Mouse (Mus musculus) liver, adult (tissue): ENCODE measurements around the gene Zfp358.

ENCODE experiments used
- GATA4 ChIP-seq: IDR thresholded peaks from 2 replicates; pipeline ENCODE4 v1.6.1; 2014; ENCODE audit warnings: mild to moderate bottlenecking, low read length; ENCODE audit not compliant: insufficient replicate concordance

Gene Zfp358

DNA sequence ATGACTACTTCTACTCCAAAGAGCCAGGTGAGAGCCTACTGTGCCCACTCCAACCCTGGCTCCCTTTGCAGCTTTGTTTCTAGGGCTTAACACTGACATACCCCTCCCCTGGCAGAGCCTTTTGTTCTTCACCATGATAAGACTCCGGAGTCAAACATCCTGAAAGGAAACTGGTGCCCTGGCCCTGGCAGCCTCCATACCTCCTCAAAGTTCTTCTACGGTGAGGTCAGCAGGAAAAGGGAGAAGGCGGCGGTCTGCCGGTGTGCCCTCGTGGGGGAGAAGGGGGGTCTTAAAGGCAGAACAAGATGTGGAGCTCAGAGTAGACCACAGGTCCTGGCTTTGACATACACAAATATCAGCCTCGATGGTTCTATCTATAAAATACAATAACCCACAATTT is 9.4 kb upstream of the Zfp358 start:
- no peak for TF ChIP-seq GATA4

- TF ChIP-seq GATA4 = no peak
Measured at GRCm38 (mm10) chr8:3485192-3485591, 7.7 kb upstream of the Zfp358 start.

- no peak for TF ChIP-seq GATA4
Measured at GRCm38 (mm10) chr8:3493845-3494208, 889 bp downstream of the Zfp358 start.

GRCm38 (mm10) chr8:3495578-3496427 is 2.9 kb downstream of the Zfp358 start:
- no peak for TF ChIP-seq GATA4

GRCm38 (mm10) chr8:3496428-3496748 is 3.5 kb downstream of the Zfp358 start:
- TF ChIP-seq GATA4 = no peak

DNA sequence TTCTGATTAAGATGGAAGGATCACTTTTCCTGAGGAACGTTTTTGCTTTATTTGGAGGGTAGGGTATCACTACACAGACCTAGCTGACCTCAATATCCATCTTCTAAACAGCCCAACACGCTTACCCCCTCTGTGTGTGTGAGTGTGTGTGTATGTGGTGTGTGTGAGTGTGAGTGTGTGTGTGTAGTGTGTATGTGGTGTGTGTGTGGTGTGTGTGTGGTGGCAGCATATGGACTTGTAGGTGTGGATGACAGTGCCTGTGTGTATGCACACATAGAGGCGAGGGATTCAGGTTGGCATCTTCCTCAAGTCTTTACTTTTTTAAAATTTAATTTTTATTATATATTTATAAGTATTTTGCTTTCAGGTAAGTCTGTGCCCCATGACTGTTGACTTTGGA is 5.6 kb downstream of the Zfp358 start:
- no peak for TF ChIP-seq GATA4

DNA sequence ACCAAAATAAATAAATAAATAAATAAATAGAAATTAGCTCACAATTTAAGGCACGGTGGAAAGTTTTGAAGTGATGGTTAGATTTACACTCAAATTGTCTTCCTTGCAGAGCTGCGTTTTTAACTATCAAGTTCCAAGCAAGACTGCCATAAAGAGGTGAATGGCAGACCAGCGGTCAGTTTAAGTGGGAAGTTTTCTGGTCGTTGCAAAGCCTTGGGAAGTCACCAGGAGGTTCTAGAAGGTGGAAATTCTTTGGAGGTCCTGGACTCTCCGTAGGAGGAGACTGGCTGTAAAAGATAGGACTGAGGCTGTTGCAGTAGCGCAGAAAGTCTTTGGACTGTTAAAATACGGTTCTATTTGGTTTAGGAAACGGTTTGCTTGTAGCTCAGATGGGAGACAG is 6.8 kb downstream of the Zfp358 start:
- TF ChIP-seq GATA4 = no peak

DNA sequence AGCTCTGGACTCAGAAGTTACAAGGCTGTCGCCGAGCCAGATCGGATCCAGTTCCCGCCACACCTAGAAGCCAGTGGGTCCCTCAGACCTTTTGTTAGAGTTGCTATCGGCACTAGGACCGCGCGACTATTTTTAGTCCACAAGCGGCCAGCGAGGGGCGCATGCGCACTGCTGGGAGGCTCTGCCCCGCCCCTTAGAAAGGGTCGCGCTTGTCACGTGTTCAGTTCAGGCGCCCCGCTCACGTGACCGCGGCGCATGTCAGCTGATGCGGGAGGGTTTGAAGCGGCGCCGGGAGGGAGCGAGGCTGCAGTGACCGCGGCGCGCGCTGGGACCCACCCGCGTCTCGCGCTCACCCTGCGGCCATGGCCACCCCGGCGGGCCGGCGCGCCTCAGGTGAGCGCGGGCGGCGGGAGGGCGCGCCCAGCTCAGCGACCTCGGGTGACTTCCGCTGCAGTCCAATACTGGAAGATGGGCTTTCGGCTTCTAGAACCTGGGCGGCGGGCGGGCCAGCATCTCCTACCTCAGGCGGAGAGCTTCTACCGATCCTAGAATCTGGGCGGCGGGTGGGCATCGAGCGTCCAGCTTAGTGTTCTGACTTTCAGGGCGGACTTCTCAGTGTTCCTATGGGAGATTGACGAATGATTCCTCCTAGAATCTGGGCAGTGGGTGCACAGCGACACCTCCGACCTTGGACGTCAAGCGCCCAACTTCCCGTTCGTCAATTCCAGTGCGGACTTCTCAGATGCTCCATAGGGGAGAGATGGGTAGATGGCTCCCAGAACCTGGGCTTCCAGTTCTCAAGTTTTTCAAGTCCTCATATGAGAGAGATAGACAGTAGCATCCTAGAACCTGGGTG is 7.5 kb downstream of the Zfp358 start, which contains the start of gene Mcoln1:
Gene Mcoln1 (plus strand): TSS at position 223 of the 856 bp plus-strand sequence.
- TF ChIP-seq GATA4 = peak; percentile 27; the same call in 1 of the 2 replicates

GRCm38 (mm10) chr8:3502217-3502616 is 9.3 kb downstream of the Zfp358 start:
- no peak for TF ChIP-seq GATA4

GRCm38 (mm10) chr8:3507979-3508754 is 15.2 kb downstream of the Zfp358 start:
- TF ChIP-seq GATA4 = no peak

- no peak for TF ChIP-seq GATA4
Measured at GRCm38 (mm10) chr8:3514681-3515247, 21.8 kb downstream of the Zfp358 start.

DNA sequence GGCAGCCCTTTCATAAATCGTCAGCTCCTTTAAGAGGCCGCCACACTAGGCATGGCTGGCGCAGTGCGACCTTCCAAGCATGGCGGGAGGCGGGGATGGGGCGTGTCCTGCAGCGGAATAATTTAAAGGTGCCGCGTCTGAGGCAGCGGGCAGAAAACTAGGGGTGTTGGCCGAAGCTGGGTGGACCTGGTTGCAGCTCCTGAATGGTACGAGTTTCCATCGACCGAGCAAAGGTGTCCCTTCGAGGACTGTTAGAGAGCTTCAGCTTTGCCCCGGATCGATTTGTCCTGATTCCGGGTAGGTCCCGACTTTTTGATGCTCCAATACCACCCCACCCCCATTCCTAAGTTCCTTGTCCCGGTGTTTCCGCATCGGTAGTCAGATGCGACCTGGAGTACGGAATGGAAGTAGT is 22.3 kb downstream of the Zfp358 start, which contains the start of gene Pnpla6:
Gene Pnpla6 (plus strand): TSS at position 125 of the 412 bp plus-strand sequence.
- no peak for TF ChIP-seq GATA4

DNA sequence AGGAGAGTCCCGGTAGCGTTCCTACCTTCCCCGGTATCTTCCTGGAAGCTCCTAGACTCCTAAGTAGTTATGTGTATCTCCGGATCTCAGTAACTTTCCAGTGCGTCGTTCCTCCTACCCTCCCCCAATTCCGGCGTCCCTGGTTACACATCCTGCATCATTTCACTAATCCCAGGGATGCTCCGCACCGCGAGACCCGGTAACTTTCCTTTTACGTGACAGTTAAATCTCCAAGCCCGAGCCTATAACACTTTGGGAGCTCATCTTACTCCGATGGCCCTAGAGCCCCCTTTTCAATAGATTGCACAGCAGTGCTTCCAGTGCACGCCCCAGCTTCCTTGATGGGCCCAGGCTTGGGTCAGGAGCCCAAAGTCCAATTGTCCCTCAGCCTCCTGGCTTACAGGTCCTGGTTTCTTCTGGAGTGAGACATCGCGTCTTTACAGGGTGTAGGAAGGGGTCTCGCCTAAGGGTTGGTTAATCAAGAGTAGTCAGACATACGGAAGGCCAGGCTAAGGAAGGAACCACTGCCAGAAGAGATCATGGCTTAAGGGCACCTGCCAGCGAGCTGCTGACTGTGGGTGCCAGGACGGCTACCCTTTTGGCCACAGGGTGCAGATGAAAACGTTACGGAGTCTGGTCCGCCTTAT is 23.0 kb downstream of the Zfp358 start:
- no peak for TF ChIP-seq GATA4

DNA sequence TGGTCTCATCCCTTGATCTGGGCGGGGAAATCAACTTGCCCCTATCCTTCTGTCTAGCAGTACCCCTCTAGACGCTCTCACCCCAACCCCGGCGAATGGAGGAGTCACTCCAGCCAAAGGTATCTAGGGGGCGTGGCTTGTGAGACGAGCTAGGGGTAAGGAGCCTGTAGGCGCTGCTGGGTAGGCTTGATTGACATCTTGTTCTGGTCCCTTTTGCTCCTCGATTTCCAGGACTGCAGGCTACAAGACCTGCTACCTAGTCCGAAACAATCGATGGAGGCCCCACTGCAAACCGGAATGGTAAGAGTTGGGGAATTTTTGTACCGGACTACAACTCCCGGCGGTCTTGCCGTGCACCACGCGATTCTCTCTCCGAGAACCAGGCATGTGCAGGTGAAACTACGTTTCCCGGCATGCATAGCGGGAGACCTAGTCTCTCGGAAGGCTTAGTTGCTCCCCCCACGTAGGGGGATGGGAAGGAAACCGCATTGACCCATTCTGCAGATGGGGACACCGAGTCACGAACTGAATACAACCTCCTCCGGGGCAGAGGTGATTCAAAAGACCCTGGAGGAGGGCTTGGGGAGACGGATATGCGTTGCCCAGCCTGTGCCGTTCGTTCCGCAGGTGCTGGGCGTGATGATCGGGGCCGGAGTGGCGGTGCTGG is 23.6 kb downstream of the Zfp358 start:
- TF ChIP-seq GATA4 = no peak
